Mouse (Mus musculus) E14TG2a.4 (cell line): ENCODE results near the gene Dlgap3.

Experiments
- CTCF ChIP-seq: conservative IDR thresholded peaks from 2 replicates; pipeline ENCODE4 v1.5.1; 2014; ENCODE audit warnings: low read length
- NANOG ChIP-seq: IDR thresholded peaks from 2 replicates; pipeline ENCODE4 v1.6.1; 2014; ENCODE audit warnings: borderline replicate concordance, low read length, mixed read lengths

- TF ChIP-seq CTCF (peak; percentile 99), NANOG (no peak)
Measured at GRCm38 (mm10) chr4:127199406-127199805, 30.4 kb downstream of the Dlgap3 start.
